Mouse (Mus musculus) adrenal gland, adult 8-10 months (tissue): ENCODE data around the gene Syt2. TPM values are rescaled to one million over a fixed set of nuclear protein-coding genes. Genes with fewer than 3 reads are reported as not detected.
A peak's percentile ranks its signal among the peaks of the same experiment; 100 is the strongest.

Experiments used
- DNase-seq: peaks from one replicate; pipeline ENCODE4 v3.0.0; 2022
- total RNA-seq, 4 experiments: library from RNA; stranded (reverse); gene quantifications; 2 replicates each; pipeline ENCODE4 v1.2.4; 2022

Gene Syt2
- total RNA-seq, 4 experiments from 2014 or later: 0.07 to 0.22 (median 0.11) TPM

DNA sequence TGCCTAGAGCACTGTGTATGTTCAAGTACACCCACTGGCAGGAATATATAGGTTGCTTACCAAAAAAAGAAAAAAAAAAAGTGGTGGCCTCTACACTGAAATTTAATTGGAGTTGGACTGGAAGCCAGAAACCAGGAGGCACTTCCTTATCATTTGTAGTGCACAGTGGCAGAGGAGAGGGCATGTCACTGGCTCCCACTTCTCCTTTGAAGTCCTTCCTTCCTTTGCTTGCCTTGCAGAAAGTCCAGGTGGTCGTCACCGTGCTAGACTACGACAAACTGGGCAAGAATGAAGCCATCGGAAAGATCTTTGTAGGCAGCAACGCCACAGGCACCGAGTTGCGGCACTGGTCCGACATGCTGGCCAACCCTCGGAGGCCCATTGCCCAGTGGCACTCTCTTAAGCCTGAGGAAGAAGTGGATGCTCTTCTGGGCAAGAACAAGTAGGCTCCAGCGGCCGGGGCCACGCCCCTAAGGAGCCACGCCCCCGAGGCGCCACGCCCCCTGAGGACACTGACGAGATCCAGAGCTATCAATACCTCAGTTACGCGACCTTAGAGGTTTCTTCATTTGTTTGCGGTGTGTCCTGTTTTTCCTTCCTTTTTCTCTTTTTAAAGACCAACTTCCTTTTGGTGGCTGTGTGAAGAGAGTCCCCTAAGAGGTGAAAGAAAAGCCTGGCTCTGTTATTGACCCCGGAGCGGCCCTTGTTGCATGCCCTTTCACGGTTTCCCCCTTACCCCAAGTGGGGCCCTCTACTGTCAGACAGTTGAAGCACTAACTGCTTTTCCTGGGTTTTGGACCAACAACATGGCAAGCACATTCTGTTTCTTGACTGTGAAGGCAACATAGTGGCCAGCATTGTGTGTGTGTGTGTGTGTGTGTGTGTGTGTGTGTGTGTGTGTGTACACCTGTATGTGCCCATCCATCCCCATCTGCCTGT, 101.0 kb downstream of the Syt2 start:
- DNase-seq: no peak

DNA sequence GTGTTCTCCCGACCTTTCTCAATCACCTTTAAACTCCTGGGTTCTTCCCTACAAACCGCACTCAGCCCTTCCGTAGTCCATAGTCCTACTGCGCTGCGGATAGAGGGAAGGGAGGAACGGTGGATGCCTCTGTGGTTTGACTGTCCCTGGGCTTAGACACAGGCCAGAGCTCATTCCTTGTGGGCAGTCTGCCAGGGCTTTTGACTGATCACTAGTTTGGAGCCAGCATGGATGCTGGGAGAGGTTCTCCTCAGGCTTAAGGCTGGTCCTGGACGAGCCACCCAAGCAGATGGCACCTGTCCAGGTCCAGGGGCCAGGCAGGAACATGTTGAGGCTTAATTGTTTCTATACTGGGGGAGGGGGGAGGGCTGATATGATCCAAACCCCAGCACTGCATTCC, 103.4 kb downstream of the Syt2 start:
- DNase-seq: no peak

DNA sequence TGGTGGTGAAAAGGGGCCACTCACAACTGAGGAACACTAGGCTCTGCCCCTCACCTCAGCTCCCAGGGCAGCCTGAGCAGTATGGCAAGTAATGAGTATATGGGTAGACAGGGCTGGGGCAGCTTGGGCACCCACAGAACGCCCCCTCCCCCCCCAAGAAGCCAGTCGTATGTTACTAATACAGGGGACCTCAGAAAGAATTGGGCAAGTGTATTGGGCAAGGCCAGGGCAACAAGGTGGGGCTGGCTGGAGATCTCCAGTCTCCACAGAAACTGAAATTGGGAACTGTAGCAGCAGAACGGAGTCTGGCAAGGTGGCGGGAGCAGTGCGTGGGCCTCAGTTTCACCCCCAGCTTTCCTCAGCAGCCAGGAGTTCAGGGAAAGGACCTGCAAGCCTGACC, 106.0 kb downstream of the Syt2 start:
- no peak for DNase-seq

- peak; percentile 59 for DNase-seq
Measured at GRCm38 (mm10) chr1:134753751-134754630, 107.5 kb downstream of the Syt2 start.

DNA sequence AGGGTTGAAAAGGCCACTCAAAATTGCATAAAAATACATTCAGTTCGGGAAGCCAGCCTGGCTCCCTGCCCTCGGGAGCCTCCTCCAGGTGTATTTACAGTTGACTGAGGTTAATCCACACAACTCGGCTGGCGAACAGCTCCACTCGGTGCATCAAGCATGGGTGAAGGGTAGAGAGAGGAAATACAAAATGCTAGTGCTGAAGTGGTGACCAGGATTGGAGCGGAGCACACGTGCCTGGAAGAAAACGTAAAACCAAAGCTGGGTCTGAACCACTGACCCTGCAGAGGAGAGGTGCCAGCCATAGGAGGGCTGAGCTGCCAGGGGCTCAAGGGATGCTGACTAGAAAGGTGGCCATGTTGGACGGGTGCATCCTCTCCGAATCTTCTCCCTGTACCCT, 108.3 kb downstream of the Syt2 start:
- no peak for DNase-seq

DNA sequence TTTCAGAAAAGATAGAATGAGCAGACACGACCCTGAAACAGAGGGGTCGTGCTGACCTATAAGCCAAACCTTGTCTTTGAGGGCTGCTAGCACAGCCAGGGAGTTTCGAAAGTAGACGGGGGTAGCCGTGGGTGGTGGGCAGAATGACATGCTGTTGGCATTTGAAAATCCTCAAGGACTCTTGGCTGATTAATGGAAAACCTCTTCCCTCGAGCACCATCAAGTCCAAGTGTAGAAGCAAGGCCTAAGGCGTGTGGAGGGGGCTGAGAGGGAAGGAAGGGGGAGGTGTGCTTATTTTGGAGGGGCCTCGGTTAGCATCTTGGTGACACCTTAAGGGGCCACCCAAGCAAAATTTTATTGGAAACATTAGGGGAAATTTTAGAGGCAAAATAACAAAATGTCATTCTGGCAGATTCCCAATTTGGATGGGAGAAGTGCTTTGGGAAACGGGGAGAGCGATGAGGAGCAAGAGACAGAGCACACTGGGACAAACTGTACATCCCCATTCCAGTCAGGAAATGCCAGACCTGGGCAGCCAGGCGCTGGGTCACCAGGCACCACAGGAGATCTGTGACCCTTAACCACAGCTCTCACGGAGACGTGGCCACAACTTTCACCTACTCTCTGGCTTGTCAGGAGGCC, 109.2 kb downstream of the Syt2 start:
- DNase-seq: no peak

GRCm38 (mm10) chr1:134756190-134756873, 109.9 kb downstream of the Syt2 start:
- no peak for DNase-seq

DNA sequence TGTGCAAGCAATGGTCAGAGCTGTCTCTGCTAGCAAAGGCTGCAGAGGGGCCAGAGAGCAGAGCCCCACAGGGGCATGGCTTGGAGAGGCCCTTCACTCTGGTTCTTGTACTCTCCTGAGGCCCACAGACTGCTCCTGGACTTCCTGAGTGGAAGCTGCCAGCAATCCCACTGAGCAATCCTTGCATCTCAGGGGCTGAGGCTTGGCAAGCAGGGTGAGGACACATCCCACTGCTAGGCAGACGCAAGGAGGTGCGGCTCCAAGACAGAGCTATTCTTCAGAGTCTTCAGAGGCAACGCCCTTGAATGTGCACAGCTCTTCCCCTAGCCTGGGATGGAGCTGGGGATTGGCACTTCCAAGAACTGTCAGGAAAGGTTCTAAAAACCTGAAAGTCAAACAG, 110.8 kb downstream of the Syt2 start:
- no peak for DNase-seq

- no peak for DNase-seq
Measured at GRCm38 (mm10) chr1:134759133-134759532, 112.7 kb downstream of the Syt2 start.

DNA sequence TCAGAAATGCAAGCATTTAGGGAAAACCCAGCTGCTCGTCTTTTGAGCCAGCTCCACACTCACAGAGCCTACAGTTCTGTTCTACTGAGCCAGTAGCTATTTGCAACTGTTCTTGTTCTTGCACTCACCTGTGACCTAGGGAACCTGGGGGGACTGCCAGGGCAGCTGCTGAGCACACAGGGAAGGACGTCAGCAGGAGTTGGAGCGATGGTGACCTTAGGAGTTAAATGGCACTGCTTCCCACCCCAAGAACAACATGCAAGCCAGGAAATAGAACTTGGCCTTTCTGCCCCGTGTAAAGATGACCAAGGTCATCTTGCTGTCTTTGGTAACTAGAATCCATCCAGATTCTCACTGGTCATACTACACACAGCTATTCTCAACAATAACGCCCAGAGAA, 114.2 kb downstream of the Syt2 start:
- no peak for DNase-seq

GRCm38 (mm10) chr1:134761534-134761933, 115.1 kb downstream of the Syt2 start:
- no peak for DNase-seq

DNA sequence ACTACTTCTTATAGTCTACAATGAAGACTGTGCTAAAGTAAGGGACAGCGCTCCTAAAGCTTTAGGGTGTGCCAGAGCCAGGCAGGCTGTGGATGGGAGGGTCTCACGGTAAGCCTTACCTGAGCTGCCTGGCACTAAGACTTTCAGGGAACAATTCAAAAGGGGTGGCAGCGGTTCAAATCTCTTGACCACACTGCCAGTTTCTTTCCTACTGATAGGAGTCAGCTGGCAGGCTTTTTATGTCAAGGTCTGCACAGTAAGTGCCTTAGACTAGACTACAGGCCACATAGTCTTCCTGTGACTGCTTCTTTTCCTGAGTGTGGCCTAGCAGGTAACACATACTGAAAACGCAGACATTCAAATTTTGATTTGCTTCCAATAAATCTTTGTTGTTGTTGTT, 116.8 kb downstream of the Syt2 start:
- no peak for DNase-seq

GRCm38 (mm10) chr1:134763776-134764438, 117.4 kb downstream of the Syt2 start:
- DNase-seq: no peak

DNA sequence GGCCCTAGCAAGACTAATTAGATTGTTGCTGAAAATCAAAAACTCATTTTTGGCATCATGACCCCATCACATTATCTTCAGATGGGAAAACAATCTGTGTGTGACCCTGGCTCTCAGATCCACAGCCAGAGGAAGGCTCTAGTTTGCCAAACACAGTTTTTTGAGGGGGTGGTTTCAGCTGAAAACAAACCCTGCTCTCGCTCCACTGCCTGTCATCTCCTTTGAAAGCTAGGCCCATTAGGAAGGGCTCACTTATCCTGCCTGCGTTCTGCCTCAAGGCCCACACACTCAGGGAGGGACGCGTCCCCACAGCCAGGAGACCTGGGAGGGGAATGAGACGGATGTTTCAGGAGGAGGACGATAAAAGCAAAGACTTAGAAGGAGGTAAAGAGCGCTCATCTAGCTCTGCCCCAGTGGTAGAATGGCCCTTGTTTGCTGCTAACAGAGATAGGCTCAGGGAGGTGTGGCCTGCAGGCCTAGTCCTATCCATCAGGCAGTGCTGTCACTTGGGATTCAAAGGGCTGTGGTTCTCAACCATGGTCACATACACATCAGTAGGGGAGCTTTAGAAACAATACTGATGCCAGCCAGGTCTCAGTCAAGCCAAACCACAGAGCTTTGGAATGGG, 118.5 kb downstream of the Syt2 start:
- DNase-seq: no peak

DNA sequence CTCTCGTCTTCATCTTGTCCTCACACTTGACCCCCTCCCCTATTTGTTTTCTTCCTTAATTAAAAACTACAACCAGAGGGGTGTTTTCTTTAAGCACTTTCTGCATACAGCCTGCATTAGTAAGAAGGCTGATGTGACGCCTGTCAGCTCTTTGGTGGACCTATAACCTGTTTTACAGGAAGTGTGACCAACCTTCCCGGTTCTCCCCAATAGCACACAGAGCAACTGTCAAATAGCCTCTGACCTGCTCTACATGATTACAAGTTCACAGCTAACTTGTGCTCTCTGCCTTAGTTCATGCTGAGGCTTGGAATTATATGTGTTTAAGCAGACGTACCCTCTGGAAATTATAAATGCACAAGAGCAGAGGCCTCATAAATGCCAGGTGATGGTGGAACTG, 120.0 kb downstream of the Syt2 start:
- no peak for DNase-seq

DNA sequence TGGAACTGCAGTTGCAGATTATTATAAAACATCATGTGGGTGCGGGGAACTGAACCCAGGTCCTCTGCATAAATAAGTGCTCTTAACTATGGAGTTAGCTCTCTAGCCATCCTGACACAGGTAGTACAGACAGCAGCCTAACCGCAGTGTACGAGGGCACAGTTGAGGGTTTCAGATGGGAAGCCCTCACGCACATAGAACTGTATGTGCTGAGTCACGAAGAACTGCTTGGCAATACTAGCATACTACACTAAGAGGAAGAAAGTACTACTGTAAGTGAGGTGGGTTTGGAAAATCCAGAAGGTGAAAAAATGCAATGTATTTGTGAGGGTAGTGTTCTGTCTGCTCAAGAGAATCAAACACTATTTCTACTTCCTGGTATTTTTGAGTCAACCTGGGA, 123.8 kb downstream of the Syt2 start:
- no peak for DNase-seq

DNA sequence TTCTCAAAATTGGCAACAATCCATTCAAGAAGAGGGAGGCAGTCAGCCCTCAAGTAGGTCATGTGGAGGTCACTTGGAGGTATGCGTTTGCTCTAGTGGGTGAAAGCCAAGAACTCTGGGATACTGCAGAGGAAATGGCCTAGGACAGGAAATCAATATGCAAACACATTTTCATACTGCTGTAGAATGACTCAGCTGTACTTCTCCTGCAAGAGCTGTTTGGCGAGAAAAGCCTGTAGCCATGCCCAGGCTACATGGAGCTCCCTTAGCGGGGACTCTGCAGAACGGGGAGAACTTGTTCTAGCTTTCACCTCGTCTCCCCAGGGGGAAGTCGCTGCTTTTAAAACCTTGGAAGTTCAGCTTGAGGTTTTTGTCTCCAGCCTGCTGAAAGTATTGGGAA, 124.9 kb downstream of the Syt2 start:
- DNase-seq: no peak

GRCm38 (mm10) chr1:134771999-134772398, 125.5 kb downstream of the Syt2 start:
- DNase-seq: no peak

GRCm38 (mm10) chr1:134772821-134773220, 126.3 kb downstream of the Syt2 start:
- DNase-seq: no peak

DNA sequence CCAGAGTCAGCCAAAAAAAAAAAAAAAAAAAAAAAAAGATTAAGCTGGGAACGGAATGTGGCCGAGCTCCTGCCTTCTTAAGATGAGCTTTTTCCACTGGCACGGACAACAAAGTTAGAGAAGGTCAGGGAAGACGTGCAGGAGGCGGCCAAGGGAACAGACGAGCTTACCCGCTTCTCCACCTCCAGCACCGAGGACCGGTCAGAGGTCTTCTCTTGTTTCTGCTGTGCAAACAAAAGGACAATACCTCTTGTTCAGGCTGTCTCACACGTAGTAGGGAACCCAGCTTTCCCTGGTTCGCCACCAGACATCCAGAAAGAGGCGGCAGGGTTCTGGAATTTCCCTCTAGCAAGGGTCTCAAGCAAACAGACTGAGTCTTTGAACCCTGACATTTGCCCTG, 126.8 kb downstream of the Syt2 start:
- DNase-seq: no peak

- no peak for DNase-seq
Measured at GRCm38 (mm10) chr1:134774247-134774646, 127.8 kb downstream of the Syt2 start.
